In the genomic region with DNA sequence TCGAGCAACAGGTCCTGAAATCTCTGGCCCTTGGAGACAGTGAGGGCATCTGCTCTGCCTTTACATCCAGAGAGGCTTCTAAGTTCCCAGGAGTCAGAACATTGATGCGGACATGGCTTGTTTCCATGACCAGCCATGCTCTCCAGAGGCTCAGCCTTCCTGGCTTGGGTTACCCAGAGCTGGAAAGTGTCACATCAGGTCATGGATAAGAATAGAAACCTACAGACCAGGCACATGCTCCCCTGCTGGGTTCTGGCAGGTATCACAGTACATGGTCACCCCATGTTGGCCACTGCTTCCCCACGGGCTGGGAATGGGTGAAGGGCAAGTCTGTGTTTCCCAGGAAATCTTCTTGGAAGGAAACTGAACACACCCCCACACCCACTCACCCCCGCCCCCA, we compare ENCODE assay signal across 21 mouse cellular contexts. TPM values are rescaled to one million over a fixed set of nuclear protein-coding genes. Genes with fewer than 3 reads are reported as not detected.
DNase-seq lines count a peak whose midpoint lies in the region; TF ChIP-seq lines count a peak whose summit lies in the region.
"Had no signal": no experiment of that assay in that cellular context is flagged by ENCODE, and none has a peak within 500 bp of the region (broad histone marks: within the 10 kb centered on the region; RNA-seq: fewer than 3 reads in every experiment).

No protein-coding gene starts in this region.

- peak; percentile 83 for DNase-seq in gastrocnemius, adult 2 months
- no peak for DNase-seq in gastrocnemius, postnatal 10 days
- DNase-seq in gastrocnemius, adult 8-10 months (ENCODE audit: low spot score in 2 of 2): peak; percentile 64 to 75
- DNase-seq in heart, adult 8-10 months (ENCODE audit: low spot score): peak; percentile 65
- peak; percentile 23 for DNase-seq in heart, postnatal 25 days (ENCODE audit: low spot score)
- no peak for DNase-seq in frontal cortex, postnatal 25 days (ENCODE audit: low spot score in 2 of 2)
- no peak for DNase-seq in layer of hippocampus, adult 8-10 months (ENCODE audit: low spot score in 2 of 2)
- DNase-seq: B cell, adult 2 months; cerebellum, postnatal 10 days; embryo, embryonic 11 days; kidney, adult 2 months; kidney, postnatal 14 days; liver, postnatal 0 days; lung, postnatal 14 days; right cerebral cortex, postnatal 14 days; thymus, adult 18-20 months had no signal

- H3K4me3 ChIP-seq in gastrocnemius, adult 2 months: peak overlapping the region; percentile 46
- H3K4me3 ChIP-seq: forebrain, embryonic 15.5 days; hindbrain, embryonic 13.5 days; layer of hippocampus, adult 2 months; limb, embryonic 10.5 days; stomach, embryonic 15.5 days had no signal

- intact Hi-C loops in gastrocnemius, adult 2 months (cut with DNase I): no loop called here
- intact Hi-C loops in heart, postnatal 25 days (cut with DNase I): no loop called here

- TF ChIP-seq CTCF in gastrocnemius, adult 2 months (IDR thresholded peaks at IDR 0.05): no peak

- peak overlapping the region; percentile 97 for H3K27ac ChIP-seq in gastrocnemius, adult 2 months
- H3K27ac ChIP-seq: forebrain, embryonic 15.5 days; hindbrain, embryonic 13.5 days; layer of hippocampus, adult 2 months; limb, embryonic 10.5 days; stomach, embryonic 15.5 days had no signal

RNA-seq across cellular contexts. Expression of a gene that starts 8.9 kb away (rescaled TPM):
- total RNA-seq in gastrocnemius, adult 2 months (2021): 100 to 1,000 TPM; 201 to 248 TPM
- total RNA-seq in gastrocnemius, postnatal 10 days (2021): 100 to 1,000 TPM; 160 to 206 TPM
- total RNA-seq in gastrocnemius, adult 8-10 months (2022): 100 to 1,000 TPM; 231 to 245 (median 239) TPM
- total RNA-seq in heart, adult 8-10 months (2022): 100 to 1,000 TPM; 175 to 206 (median 179) TPM
- 100 to 1,000 TPM; 162 to 166 TPM for total RNA-seq in heart, postnatal 25 days (2021)
- 1 to 10 TPM; 6.5 to 7.9 (median 7.0) TPM for total RNA-seq in layer of hippocampus, adult 8-10 months (2022)

RNA-seq across cellular contexts. Expression of a gene that starts 26.3 kb away (rescaled TPM):
- total RNA-seq in gastrocnemius, adult 2 months (2021): 1 to 10 TPM in 1 of 2 experiments, under 1 TPM in 1; 0.89 to 1.5 TPM
- total RNA-seq in gastrocnemius, postnatal 10 days (2021): under 1 TPM; 0.25 to 0.52 TPM
- 1 to 10 TPM; 1.0 to 1.5 (median 1.3) TPM for total RNA-seq in gastrocnemius, adult 8-10 months (2022)
- 1 to 10 TPM in 1 of 4 experiments, under 1 TPM in 3; 0.69 to 1.1 (median 0.93) TPM for total RNA-seq in heart, adult 8-10 months (2022)
- total RNA-seq in heart, postnatal 25 days (2021): 1 to 10 TPM; 1.1 to 1.5 TPM
- 1 to 10 TPM in 2 of 4 experiments, under 1 TPM in 1, not detected in 1; 0.50 to 3.1 (median 2.8) TPM for total RNA-seq in layer of hippocampus, adult 8-10 months (2022)

RNA-seq across cellular contexts. Expression of a gene that starts 35.9 kb away (rescaled TPM):
- total RNA-seq in gastrocnemius, adult 2 months (2021): 1 to 10 TPM; 3.5 to 3.8 TPM
- 1 to 10 TPM; 4.0 TPM for total RNA-seq in gastrocnemius, postnatal 10 days (2021)
- total RNA-seq in gastrocnemius, adult 8-10 months (2022): 1 to 10 TPM; 2.7 to 3.9 (median 3.5) TPM
- 1 to 10 TPM; 5.9 to 6.6 (median 6.3) TPM for total RNA-seq in heart, adult 8-10 months (2022)
- 1 to 10 TPM; 6.9 to 7.1 TPM for total RNA-seq in heart, postnatal 25 days (2021)
- total RNA-seq in layer of hippocampus, adult 8-10 months (2022): 10 to 100 TPM; 12.1 to 14.2 (median 13.1) TPM

Comparison
In these comparisons a context has a peak if more than half of its experiments do, and no peak if none do; other contexts are left out.
1. DNase-seq: peak in gastrocnemius, adult 2 months (single experiment), gastrocnemius, adult 8-10 months (2 of 2), heart, adult 8-10 months (single experiment) and heart, postnatal 25 days (single experiment); none in gastrocnemius, postnatal 10 days (single experiment), frontal cortex, postnatal 25 days (0 of 2) and layer of hippocampus, adult 8-10 months (0 of 2).
2. RNA of a gene that starts 8.9 kb away (total RNA-seq): 201 to 248 TPM in gastrocnemius, adult 2 months, 231 to 245 TPM in gastrocnemius, adult 8-10 months, 160 to 206 TPM in gastrocnemius, postnatal 10 days, 175 to 206 TPM in heart, adult 8-10 months and 162 to 166 TPM in heart, postnatal 25 days; 6.5 to 7.9 TPM in layer of hippocampus, adult 8-10 months; every median in the first group is over 10 times any median in the second.